ENCODE assay signal across 33 mouse cellular contexts in the genomic region with DNA sequence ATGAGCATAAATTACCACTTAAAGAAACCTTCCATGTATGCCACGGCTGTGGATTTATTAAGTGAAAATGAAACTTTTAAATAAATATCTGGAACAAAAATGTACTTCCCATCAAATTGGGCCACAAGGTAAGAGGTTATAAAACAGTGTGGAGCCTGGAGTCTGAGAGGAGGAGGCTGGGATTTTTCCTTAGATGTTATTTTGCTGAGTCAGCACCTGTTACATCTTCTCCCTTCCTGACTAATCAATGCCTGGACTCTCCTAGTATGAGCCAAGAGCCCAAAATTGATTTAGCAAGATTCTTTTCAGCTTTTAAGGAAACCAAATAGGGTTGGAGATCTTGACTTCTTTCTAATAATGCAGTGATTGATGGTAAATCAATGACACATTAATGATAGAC.
"Had no signal": no experiment of that assay in that cellular context is flagged by ENCODE, and none has a peak within 500 bp of the region (broad histone marks: within the 10 kb centered on the region; RNA-seq: fewer than 3 reads in every experiment).

No protein-coding gene starts in this region.

- ATAC-seq: hindbrain, embryonic 16.5 days; hindbrain, postnatal 0 days; inflammation-experienced regulatory T-cells, adult 6 months; intestine, embryonic 15.5 days; intestine, embryonic 16.5 days; intestine, postnatal 0 days had no signal

- H3K4me2 ChIP-seq: heart, embryonic 11.5 days; heart, embryonic 13.5 days; heart, embryonic 15.5 days; hindbrain, embryonic 12.5 days; hindbrain, embryonic 13.5 days; hindbrain, embryonic 14.5 days; hindbrain, embryonic 15.5 days; intestine, embryonic 15.5 days; kidney, embryonic 15.5 days had no signal

- H3K27ac ChIP-seq: heart, embryonic 13.5 days; heart, embryonic 15.5 days; hindbrain, embryonic 10.5 days; hindbrain, embryonic 12.5 days; hindbrain, embryonic 13.5 days; hindbrain, embryonic 14.5 days; hindbrain, embryonic 15.5 days; hindbrain, postnatal 0 days; intestine, embryonic 15.5 days; kidney, embryonic 15.5 days; kidney, postnatal 0 days; left cerebral cortex, adult 2 months had no signal

- H3K4me3 ChIP-seq: heart, embryonic 13.5 days; heart, embryonic 15.5 days; hindbrain, embryonic 10.5 days; hindbrain, embryonic 12.5 days; hindbrain, embryonic 13.5 days; hindbrain, embryonic 15.5 days; intestine, embryonic 15.5 days; kidney, embryonic 15.5 days; left cerebral cortex, adult 2 months had no signal

- H3K9ac ChIP-seq: heart, embryonic 13.5 days; heart, embryonic 15.5 days; hindbrain, embryonic 12.5 days; hindbrain, embryonic 13.5 days; hindbrain, embryonic 14.5 days; hindbrain, embryonic 15.5 days; intestine, embryonic 15.5 days; kidney, embryonic 15.5 days had no signal

- DNase-seq: heart, postnatal 10 days; heart, postnatal 14 days; heart, postnatal 36 days; heart, postnatal 4 days; kidney, adult 11 months; kidney, adult 18-20 months; kidney, adult 2 months; kidney, adult 8-10 months; kidney, adult 9 months; kidney, postnatal 10 days; kidney, postnatal 14 days; kidney, postnatal 25 days; kidney, postnatal 36 days; kidney, postnatal 4 days; layer of hippocampus, adult 9-11 months; layer of hippocampus, postnatal 36 days had no signal

- H3K4me1 ChIP-seq: heart, embryonic 13.5 days; heart, embryonic 15.5 days; hindbrain, embryonic 10.5 days; hindbrain, embryonic 12.5 days; hindbrain, embryonic 13.5 days; hindbrain, embryonic 15.5 days; intestine, embryonic 15.5 days; kidney, embryonic 15.5 days had no signal

- H3K9me3 ChIP-seq: heart, embryonic 13.5 days; heart, embryonic 15.5 days; hindbrain, embryonic 10.5 days; hindbrain, embryonic 12.5 days; hindbrain, embryonic 13.5 days; hindbrain, embryonic 15.5 days; intestine, embryonic 15.5 days; kidney, embryonic 15.5 days had no signal

- H3K36me3 ChIP-seq: heart, embryonic 13.5 days; heart, embryonic 15.5 days; hindbrain, embryonic 10.5 days; hindbrain, embryonic 12.5 days; hindbrain, embryonic 13.5 days; hindbrain, embryonic 15.5 days; intestine, embryonic 15.5 days; kidney, embryonic 15.5 days had no signal

- H3K27me3 ChIP-seq: heart, embryonic 13.5 days; heart, embryonic 15.5 days; hindbrain, embryonic 12.5 days; hindbrain, embryonic 13.5 days; hindbrain, embryonic 15.5 days; intestine, embryonic 15.5 days; kidney, embryonic 15.5 days had no signal
